Mouse (Mus musculus): ENCODE data around the gene Fam129c.

- TF ChIP-seq CTCF (IDR thresholded peaks at IDR 0.05; ENCODE audit: control insufficient read depth, insufficient read depth, insufficient read length) (no peak), USF1 (IDR thresholded peaks at IDR 0.05; ENCODE audit: low read depth) (no peak), FOSL1 (IDR thresholded peaks at IDR 0.05; ENCODE audit: insufficient read depth, low read length, poor library complexity, severe bottlenecking) (no peak), MYOD1 (IDR thresholded peaks at IDR 0.05; ENCODE audit: control insufficient read depth, insufficient read length, low read depth) (no peak), MAX (IDR thresholded peaks at IDR 0.05) (no peak), CEBPB (IDR thresholded peaks at IDR 0.05; ENCODE audit: low read depth) (no peak), MYOG (IDR thresholded peaks at IDR 0.05; ENCODE audit: control insufficient read depth, extremely low read depth, insufficient read length) (no peak)
These were observed 40.9 kb downstream of the Fam129c start for GRCm38 (mm10) chr8:71638321-71638720.

Measured in C2C12 (cell line).